Mouse (Mus musculus) heart, postnatal 4 days (tissue): ENCODE results near the gene Cox8a. TPM values are rescaled to one million over a fixed set of nuclear protein-coding genes. Genes with fewer than 3 reads are reported as not detected.

Source experiments
- DNase-seq: peaks from one replicate; pipeline ENCODE4 v3.0.0; 2021
- total RNA-seq, 2 experiments: library from RNA; stranded (reverse); gene quantifications; 2 replicates each; pipeline ENCODE4 v1.2.3; 2021

Cox8a gene
- total RNA-seq, 2 experiments from 2014 or later, result 836 to 917 TPM

DNA sequence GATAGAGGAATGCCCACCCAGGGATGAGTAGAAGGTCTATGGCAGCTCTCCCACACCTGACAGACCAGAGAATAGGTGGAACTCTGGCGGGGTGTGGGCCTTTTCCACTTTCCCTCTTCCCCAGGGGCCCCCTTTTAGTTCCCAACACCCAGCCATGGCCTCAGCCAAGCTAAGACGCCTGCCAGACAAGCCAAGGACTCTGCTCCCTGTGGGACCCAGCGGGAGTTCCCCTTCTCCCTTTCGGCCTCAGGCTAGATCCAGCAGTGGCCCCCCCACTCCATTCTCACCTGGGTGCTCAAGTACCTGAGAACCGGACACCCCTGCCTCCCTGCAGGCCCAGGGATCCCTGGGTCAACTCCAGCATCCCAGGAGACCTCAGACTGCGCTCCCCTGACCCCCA, 4.8 kb upstream of the Cox8a start:
- DNase-seq, result no peak

DNA sequence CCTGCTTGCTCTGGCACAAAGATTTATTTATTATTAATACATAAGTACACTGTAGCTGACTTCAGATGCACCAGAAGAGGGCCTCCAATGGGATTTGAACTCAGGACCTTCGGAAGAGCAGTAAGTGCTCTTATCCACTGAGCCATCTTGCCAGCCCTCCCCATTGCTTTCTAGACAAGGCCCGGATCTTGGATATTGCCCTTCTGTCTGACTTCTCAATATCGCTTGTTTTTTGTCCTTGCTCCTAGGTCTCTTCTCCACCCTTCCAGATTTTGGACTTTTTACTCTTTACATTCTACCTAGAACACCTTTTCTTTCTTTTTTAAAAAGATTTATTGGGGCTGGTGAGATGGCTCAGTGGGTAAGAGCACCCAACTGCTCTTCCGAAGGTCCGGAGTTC, 1.3 kb upstream of the Cox8a start:
- DNase-seq, result no peak

DNA sequence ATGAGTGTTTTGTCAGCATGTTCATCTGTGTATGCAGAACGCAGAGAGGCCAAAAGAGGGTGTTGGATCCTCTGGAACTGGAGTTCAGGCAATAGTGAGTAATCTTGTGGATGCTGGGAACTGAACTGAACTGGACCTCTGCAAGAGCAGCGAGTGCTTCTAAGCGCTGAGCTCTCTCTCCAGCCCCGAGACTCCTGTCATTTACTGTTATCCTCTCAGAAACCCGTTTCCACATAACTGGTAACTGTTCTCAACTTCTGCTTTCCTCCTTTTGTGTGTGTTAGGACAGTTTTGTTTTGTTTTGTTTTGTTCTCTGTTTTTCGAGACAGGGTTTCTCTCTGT, 481 bp upstream of the Cox8a start:
- DNase-seq, result no peak

DNA sequence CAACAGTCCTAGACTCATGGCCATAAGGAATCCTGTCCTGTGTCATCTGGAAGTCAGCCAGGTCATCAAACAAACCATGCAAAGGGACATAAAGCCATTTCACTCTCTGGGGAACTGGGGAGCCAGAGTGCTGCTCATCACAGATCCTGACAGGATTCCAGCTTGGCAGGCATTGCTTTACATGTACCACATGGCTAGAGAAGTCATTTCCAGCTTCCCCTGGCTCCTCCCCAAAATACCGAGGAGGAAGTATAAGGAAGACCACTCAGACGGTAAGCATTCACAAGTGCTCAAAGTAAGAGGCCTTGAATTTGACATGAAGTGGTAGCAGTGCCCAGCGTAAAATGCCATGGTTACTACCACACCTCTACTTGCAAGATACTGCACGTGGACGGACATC, 2.9 kb downstream of the Cox8a start:
- no peak for DNase-seq

DNA sequence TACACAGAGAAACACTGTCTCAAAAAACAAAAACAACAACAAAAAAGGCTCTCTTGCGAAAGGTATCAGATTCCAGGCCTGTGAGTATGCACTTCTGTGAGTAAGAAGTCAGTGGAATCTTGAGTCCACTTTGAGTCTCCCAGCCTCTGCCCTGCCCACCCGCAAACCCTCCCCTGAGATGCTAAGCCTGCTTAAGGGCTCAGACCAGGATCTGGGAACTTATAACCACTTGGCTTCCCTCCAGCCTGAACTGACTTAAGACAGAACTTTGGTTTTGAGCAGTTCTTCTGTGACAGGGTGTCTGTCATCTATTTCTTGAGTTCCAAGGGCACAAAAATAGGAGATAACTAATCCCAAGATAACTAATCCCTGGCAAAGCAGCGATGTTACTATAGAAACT, 4.4 kb downstream of the Cox8a start:
- DNase-seq, result no peak

DNA sequence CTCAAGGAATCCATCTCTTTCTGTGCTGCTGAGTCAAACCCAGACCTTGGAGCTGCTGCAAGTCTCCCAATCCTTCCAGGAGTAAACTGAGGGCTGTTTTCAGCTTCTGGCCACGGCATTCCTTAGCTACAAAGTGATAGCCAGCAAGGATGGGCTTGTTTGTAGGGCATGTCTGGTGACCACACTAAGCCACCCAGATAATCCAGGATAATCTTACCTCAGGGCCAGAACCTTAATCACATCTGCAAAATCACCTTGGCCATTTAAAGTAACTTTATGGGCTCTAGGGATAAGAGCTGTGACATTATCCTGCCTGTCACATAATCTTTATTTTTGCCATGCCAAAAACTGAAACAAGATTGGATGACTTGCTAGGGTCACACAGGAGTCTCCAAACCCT, 5.2 kb downstream of the Cox8a start:
- no peak for DNase-seq

DNA sequence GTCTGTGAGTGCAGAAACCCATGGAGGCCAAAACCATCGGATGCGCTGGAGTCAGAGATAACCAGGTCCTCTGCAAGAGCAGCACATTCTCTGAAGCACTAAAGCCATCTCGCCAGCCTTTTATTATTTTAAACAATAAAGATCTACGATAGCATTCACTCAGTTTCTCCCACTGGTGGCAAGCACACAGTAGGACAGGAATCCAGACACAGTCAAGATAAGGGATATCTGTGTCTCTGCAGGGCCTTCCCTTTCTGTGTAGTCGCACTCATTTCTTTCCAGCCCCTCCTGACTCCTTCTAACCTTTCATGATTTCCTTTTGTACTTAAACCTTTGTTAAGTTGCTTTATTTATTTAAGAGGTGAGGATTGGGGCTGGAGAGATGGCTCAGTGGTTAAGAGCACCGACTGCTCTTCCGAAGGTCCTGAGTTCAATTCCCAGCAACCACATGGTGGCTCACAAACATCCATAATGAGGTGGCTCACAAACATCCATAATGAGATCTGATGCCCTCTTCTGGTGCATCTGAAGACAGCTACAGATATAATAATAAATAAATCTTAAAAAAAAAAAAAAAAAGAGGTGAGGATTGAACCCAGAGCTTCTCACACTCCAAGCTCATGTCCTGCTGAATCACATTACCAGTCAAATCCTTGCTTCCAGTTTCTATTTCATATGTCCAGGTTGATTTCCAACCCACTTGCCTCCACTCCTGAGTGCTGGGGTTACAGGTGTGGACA, 7.3 kb downstream of the Cox8a start:
- no peak for DNase-seq

DNA sequence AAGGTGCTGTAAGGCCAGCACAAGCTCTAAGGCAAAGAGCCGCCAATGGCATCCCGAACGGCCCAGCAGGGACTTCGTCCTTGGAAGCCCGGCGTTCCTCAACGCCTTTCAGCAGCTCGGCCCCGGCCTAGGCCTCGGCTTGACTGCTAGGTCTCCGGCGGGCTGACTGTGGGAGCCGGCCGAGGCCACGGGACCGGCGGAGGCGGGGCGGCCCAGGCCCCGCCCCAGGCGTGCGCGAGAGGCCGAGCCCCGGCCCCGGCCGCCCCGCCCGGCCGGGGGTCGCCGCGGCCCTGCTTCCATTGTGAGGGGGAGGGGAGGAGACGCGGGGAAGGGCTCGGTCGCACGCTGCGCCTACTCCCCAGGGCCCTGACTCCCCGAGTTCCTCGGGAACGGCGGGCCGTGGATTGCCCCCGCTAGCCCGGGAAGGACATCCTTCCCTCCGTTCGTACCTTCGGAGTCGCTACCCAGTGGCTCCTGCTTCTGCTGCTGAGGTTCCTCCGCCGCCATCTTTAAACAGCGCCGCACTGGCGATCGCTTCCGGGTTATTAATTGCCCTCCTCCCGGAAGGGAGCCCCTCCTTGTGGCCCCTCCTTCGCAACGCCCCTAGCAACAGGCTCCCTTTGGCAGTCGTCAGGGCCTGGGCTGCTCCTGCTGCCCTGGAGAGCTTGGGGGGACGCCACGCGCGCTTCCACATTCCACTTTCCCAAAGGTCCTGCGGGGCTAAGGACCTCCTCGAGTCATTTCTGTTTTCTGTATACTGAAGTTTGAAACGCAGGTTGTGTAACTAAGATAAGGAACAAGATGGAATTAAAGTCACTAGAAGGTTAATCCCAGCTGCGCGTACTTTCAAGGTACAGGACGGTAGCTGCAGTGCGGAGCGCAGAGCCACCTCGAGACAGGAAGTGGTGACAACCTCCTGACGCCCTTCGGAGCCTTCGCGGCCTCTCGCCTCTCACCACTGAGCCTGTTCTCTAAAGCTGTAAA, 11.4 kb downstream of the Cox8a start, which contains the start of gene Otub1:
Otub1 (minus strand) TSS at position 564 of the 984 bp plus-strand sequence.
- DNase-seq, result peak; percentile 95

DNA sequence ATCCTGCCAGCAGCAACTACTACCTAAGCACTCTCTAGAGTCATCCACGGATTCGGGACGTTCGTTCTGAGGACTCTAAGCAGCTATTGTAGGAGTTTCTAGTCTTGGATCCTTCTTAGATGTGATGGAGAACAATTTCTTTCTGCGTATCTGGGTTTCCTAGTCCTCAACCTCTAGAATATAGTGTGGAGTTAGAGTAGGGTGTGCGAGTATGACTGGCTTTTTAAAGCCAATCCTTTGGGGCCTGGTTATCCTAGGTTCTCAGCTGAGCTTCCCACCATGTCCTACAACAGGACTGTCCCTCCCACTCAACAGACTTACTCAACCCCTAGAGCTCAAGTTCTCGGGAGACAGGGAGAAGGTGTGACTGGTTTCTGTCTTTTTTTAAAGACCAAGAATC, 12.1 kb downstream of the Cox8a start:
- no peak for DNase-seq

DNA sequence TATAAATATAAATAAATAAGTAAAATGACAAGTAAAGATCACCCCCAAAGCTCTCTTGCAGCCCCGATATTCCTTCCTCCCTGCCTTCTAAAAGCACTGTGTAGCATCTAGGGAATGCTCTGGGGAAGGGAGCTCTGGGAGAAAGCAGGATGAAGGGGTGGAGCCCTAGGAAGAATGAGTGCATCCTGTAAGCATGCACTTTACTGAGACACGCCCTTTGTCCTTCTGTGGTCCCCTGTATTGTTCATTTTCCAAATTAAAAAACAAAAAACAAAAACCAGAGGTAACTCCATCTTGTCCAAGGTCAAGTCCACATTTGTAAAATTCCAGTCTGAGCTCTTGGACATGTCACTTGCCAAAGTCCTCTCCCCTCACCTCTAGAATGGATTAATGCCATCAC, 12.5 kb downstream of the Cox8a start:
- no peak for DNase-seq

DNA sequence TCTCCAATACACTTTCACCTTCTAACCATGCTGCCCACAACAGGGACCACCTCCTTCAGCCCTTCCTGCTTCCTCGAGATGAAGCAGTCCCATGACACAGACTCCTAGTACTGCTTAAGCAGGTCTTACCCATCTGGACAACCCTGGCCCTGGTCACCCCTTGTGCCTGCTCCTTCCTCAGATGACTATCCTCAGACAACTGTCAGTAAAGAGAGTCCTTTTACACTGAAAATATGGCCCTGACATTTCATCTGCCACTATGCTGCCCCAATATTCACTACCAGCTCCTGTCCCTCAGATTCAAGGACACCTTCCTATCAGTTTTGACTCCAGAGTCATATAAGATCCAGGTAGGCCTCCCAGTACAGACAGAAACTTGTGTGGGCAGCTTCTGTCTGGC, 17.0 kb downstream of the Cox8a start:
- no peak for DNase-seq

DNA sequence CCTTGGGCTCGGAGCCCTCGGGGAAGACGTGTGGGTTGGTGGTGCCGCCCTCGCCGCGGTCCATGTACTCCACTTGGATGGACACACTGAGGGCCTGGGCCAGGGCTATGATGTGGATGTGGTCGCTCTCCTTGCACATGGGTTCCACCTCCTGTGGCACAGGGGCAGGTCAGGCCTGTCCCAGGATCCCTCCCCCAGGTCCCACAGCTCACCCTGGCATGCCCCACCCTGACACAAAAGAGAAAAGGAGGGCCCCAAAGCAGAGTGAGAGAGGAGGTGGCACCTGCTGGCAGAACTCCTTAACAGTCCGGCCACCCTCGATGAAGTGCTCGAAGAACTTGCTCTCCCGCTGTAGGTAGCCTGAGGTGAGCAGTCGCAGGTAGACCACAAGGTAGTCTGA, 18.3 kb downstream of the Cox8a start:
- no peak for DNase-seq

DNA sequence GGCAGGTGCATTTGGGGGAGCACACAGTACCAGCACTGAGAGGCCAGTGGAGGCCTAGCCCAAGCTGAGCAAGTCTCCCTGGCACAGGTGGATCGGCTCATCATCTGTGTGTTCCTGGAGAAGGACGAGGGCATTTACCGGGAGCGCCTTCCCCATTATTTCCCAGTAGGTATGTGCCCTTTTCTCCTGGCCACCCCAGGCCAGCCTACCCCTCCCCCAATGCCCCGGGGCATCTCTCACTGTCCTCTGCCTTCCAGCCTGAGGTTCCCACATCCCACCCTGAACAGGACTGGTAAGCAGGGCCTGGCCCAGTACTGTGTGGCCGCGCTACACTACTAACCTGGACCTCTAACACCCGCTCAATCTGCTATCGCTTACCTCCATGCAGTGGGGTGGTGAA, 20.0 kb downstream of the Cox8a start:
- no peak for DNase-seq

DNA sequence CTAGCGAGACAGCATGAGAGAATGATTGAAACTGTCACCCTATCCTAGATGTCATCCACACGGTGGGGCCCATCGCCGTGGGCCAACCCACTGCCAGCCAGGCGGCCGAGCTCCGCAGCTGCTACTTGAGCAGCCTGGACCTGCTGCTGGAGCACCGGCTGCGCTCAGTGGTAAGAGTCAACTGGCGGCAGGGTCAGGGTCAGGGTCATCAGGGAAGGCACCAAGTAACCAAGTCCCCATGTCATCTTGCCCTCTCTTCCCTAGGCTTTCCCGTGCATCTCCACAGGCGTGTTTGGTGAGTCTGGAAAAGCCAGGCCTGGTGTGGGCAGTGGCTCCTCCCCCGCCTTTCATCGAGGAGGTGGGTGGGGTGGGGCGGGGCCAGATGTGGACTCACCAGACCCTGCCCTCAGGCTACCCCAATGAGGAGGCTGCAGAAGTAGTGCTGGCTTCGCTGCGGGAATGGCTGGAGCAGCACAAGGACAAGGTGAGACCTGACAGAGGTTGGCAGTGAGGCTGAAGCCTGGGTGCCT, 20.6 kb downstream of the Cox8a start:
- peak; percentile 35 for DNase-seq

DNA sequence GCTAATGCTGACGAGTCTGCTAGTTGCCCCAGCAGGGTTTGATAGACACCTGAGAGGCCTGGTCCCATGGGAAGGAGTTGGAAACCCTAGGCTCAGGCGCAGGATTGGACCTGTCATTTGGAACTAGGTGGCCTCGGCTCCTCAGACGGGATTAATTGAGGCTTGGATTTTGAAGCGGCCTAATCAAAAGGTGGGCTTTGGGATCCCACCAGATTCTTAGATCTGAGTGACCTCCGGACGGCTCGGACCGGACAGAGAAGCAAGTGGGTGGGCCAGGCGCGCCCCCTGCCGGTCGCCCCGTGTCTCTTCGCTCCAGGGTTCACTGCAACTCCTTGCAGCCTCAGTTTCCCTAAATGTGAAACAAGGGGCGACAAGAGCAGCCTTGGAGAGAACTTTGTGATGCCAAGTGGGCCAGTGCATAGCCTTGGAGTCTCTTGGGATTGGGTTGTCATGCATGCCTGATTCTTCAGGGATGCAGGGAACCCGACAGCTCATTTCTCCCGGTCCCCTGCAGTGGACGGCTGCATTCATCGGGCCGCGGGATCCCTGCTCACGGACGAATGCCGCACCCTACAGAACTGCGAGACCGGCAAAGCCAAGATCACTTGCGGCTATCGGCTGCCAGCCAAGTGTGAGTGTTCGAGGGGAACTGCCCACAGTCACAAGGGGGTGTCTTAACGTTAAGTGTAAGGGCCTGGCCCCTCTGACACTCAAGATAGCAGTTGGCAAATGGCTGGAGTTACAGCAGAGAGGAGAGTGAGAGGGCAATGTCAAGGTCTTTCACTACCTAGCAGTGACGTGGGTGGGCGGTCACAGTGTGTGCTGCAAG, 21.3 kb downstream of the Cox8a start:
- peak; percentile 78 for DNase-seq

DNA sequence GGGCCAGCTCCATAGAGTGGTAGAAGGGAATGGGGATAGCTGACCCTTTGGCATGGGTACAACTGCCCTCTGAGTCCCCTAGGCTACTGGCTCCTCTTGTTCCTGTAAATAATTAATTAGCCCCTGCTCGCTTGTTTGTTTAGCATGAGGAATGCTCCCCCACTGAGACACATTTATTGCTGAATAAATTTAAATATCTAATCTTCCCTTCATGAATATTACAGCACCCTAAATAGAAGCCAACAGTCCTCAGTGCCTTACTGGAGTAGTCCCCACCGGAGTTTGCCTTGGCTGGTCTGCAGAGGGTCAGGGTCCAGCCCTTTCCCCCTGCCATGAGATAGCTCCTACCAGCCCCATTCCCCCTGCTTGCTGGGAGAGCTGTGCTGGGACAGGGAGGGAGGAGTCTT, 24.9 kb downstream of the Cox8a start:
- DNase-seq, result no peak

DNA sequence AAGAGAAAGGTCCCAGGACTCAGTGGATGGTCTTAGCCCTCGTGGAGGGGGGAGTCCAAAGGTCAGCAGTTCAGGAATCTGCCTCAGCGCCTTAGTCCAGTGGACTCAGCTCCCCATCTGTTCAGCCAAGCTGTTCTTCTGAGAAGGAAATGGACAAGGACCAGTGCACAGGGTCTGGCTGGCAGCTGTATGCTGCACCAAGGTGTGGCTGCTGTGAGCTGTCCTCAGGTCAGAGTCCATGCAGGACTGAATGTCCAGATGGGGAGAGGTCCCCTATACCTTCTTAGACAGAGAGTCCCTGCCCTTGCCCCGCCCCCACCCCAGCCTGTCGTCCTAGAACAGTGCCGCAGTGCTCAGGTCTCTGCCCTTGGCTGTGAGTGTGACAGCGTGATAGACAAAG, 25.8 kb downstream of the Cox8a start:
- no peak for DNase-seq

DNA sequence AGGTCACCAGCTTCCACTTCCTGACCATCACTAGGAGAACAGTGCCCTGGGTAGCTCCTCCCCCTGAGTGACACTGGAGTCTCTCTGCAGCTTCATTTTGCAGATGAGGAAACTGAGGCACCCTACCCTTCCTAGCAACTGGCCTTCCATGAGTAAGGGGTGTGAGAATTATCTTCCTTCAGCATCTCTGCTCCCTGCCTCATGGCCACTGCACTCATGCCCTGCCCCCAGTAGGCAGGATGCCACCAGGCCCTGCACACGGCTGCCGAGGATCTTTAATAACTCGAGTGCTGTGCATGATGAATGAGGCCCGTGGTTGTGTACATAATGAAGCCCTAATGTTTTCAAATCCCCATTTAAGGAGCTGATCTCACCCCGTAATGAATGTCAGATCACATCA, 26.4 kb downstream of the Cox8a start:
- no peak for DNase-seq

DNA sequence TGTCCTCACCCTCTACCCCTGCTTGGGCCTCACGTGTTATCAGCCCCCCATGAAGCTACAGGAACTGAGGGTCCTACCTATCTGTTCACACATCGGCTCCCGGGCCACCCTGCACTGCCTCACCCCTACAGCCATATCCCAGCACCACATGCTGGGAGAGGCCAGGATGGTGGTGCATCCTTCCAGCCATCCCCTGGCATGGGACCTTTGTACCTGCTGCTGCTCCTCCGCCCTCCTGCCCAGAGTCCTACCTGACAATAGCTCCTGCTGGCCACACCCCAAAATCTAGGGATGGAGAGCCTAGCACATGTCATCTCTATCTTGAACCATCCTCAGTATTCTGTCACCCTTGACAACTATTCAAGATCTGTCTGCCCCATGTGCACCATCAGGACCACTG, 28.4 kb downstream of the Cox8a start:
- DNase-seq, result no peak

DNA sequence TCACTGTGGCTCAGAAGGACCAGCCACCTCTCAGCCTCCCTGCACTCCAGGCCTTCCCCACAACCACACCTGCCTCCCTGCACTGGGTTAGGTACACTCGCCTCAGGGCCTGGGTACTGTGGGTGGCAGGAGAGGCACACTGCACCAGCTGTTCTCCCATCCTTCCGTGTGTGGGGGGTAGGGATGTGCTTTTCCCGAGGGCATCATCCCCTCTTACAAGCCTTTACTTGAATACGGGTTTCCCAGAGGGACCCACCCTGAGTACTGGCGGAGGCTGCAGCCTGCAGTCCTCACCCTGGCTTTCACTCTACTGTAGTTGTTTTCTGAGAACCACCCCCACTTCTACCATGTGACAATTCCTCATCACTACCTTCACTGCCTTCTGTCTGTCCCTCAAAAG, 30.3 kb downstream of the Cox8a start:
- DNase-seq, result no peak

DNA sequence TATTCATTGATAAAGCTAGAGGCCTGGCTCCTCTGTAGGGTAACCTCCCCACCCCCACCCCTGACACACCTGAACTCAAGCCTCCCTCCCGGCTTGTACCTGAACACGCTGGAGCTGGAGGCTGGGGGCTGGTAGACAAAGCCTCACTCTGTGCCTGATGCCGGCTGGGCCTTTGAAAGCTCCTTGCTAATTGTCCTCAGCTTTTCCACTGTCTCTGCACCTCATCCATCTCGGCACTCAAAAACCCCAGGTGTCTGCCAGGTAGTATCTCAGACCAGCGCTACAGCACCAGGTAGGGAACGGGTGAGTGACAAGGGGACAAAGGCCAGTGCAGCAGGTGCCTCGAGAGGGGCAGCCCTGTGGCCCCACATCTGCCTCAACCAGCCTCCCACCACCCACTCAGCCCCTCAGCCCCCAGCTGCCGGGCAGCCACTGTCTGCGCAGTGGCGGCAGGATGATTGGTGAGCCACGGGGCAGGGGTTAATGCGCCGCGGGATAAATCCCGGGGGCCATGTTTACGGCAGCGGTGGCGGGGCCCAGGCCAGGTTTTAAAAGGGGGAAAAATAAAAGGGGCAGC, 31.6 kb downstream of the Cox8a start:
- no peak for DNase-seq

DNA sequence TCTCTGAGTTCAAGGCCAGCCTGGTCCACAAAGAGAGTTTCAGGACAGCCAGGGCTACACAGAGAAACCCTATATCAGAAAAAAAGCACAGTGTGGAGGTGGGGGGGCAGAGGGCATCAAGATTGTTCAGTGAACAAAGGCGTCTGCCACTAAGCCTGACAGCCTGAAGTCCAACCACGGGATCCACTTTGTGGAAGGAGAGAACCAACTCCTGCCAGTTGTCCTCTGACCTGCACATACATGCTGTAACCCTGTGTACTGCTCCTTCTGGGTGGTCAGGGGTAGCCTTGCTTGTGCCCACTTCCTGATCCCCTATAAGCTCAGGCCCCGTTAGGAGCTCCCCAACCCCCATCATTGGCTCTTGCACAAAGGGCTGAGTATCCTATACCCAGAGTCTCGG, 32.4 kb downstream of the Cox8a start:
- DNase-seq, result no peak
